Mouse (Mus musculus) urinary bladder, adult 2 months (tissue): ENCODE data around the gene Arhgap28. TPM values are rescaled to one million over a fixed set of nuclear protein-coding genes. Genes with fewer than 3 reads are reported as not detected.

Experiments used
- DNase-seq: peaks from one replicate; pipeline ENCODE4 v3.0.0; 2022; ENCODE audit warnings: low spot score
- polyA plus RNA-seq: library from polyadenylated mRNA; depleted of rRNA; stranded (reverse); fragments of >200 nt; gene quantifications from 2 replicates; pipeline ENCODE4 v1.2.3, GENCODE M21; 2012

Gene Arhgap28
- polyA plus RNA-seq, 1 experiment = 9.3 TPM

GRCm38 (mm10) chr17:67935556-67935955, 68.4 kb downstream of the Arhgap28 start:
- DNase-seq = no peak

GRCm38 (mm10) chr17:67931396-67931795, 72.5 kb downstream of the Arhgap28 start:
- no peak for DNase-seq

- DNase-seq = no peak
Measured at GRCm38 (mm10) chr17:67930957-67931356, 73.0 kb downstream of the Arhgap28 start.

GRCm38 (mm10) chr17:67930467-67930866, 73.5 kb downstream of the Arhgap28 start:
- no peak for DNase-seq

GRCm38 (mm10) chr17:67928280-67928679, 75.6 kb downstream of the Arhgap28 start:
- DNase-seq = no peak

GRCm38 (mm10) chr17:67927864-67928263, 76.1 kb downstream of the Arhgap28 start:
- DNase-seq = no peak

- DNase-seq = no peak
Measured at GRCm38 (mm10) chr17:67919959-67920358, 84.0 kb downstream of the Arhgap28 start.

GRCm38 (mm10) chr17:67918201-67918600, 85.7 kb downstream of the Arhgap28 start:
- DNase-seq = no peak

GRCm38 (mm10) chr17:67916901-67917300, 87.0 kb downstream of the Arhgap28 start:
- no peak for DNase-seq

- peak; percentile 31 for DNase-seq
Measured at GRCm38 (mm10) chr17:67912640-67913039, 91.3 kb downstream of the Arhgap28 start.

GRCm38 (mm10) chr17:67912051-67912450, 91.9 kb downstream of the Arhgap28 start:
- no peak for DNase-seq

GRCm38 (mm10) chr17:67908537-67908936, 95.4 kb downstream of the Arhgap28 start:
- DNase-seq = no peak

GRCm38 (mm10) chr17:67908137-67908536, 95.8 kb downstream of the Arhgap28 start:
- no peak for DNase-seq

- DNase-seq = no peak
Measured at GRCm38 (mm10) chr17:67907532-67908054, 96.3 kb downstream of the Arhgap28 start.

- DNase-seq = no peak
Measured at GRCm38 (mm10) chr17:67906236-67906635, 97.7 kb downstream of the Arhgap28 start.

GRCm38 (mm10) chr17:67904315-67904944, 99.5 kb downstream of the Arhgap28 start:
- no peak for DNase-seq

GRCm38 (mm10) chr17:67902847-67903246, 101.1 kb downstream of the Arhgap28 start:
- no peak for DNase-seq

GRCm38 (mm10) chr17:67901161-67901560, 102.8 kb downstream of the Arhgap28 start:
- DNase-seq = no peak

GRCm38 (mm10) chr17:67899376-67899775, 104.5 kb downstream of the Arhgap28 start:
- DNase-seq = no peak

- no peak for DNase-seq
Measured at GRCm38 (mm10) chr17:67896413-67896812, 107.5 kb downstream of the Arhgap28 start.

- no peak for DNase-seq
Measured at GRCm38 (mm10) chr17:67889481-67890325, 114.2 kb downstream of the Arhgap28 start.

GRCm38 (mm10) chr17:67888081-67888480, 115.8 kb downstream of the Arhgap28 start:
- DNase-seq = no peak

GRCm38 (mm10) chr17:67886326-67886725, 117.6 kb downstream of the Arhgap28 start:
- no peak for DNase-seq
